Mouse (Mus musculus): ENCODE data around the gene Dcst2. TPM values are rescaled to one million over a fixed set of nuclear protein-coding genes. Genes with fewer than 3 reads are reported as not detected.

Gene Dcst2
- polyA plus RNA-seq, 1 experiment from 2014 or later, result 0.32 TPM

GRCm38 (mm10) chr3:89422556-89423205 lies 60.9 kb downstream of the Dcst2 start:
- Histone ChIP-seq H3K4me3 (ENCODE audit: low read depth, low read length) (peak overlapping the region; percentile 41), H3K9ac (replicated peaks; ENCODE audit: low read length) (peak overlapping the region; percentile 51; the same call in 1 of the 2 replicates), H3K36me3 (replicated peaks; ENCODE audit: control insufficient read depth, insufficient read depth, low read depth, low read length) (peaks cover 6% of the 10 kb centered on the region; the same call in 1 of the 2 replicates), H3K9me3 (replicated peaks; ENCODE audit: control insufficient read depth, low read length) (no peaks in the 10 kb centered on the region), H3K27me3 (ENCODE audit: control insufficient read depth, insufficient read depth, low read length) (no peaks in the 10 kb centered on the region), H3K27ac (replicated peaks; ENCODE audit: low read depth, low read length) (0 out of 2 replicates have a peak overlapping the region, but pooled peaks have one; percentile 60), H3K4me2 (ENCODE audit: low read depth, low read length) (peak overlapping the region; percentile 77), H3K4me1 (ENCODE audit: control insufficient read depth, insufficient read depth, low read length) (peaks cover 3% of the 10 kb centered on the region; the same call in 1 of the 2 replicates)
- WGBS, result 73% methylated on average over 6 of the region's 6 CpGs
- no peak for ATAC-seq (replicated peaks; ENCODE audit: insufficient number of reproducible peaks, low FRiP score, low TSS enrichment, low read depth)
- DNase-seq (ENCODE audit: low spot score), result no peak

GRCm38 (mm10) chr3:89424416-89425140 lies 62.8 kb downstream of the Dcst2 start:
- no peak for DNase-seq (ENCODE audit: low spot score)
- Histone ChIP-seq H3K27me3 (ENCODE audit: control insufficient read depth, insufficient read depth, low read length) (no peaks in the 10 kb centered on the region), H3K9me3 (replicated peaks; ENCODE audit: control insufficient read depth, low read length) (no peaks in the 10 kb centered on the region), H3K4me1 (ENCODE audit: control insufficient read depth, insufficient read depth, low read length) (peaks cover 3% of the 10 kb centered on the region; the same call in 1 of the 2 replicates), H3K36me3 (replicated peaks; ENCODE audit: control insufficient read depth, insufficient read depth, low read depth, low read length) (peaks cover 6% of the 10 kb centered on the region; the same call in 1 of the 2 replicates), H3K9ac (replicated peaks; ENCODE audit: low read length) (no peak overlapping the region; the same call in 1 of the 2 replicates), H3K27ac (replicated peaks; ENCODE audit: low read depth, low read length) (no peak overlapping the region), H3K4me3 (ENCODE audit: low read depth, low read length) (no peak overlapping the region), H3K4me2 (ENCODE audit: low read depth, low read length) (no peak overlapping the region)
- 84% methylated on average over 5 of the region's 5 CpGs for WGBS
- ATAC-seq (replicated peaks; ENCODE audit: insufficient number of reproducible peaks, low FRiP score, low TSS enrichment, low read depth), result no peak

- Histone ChIP-seq H3K9ac (replicated peaks; ENCODE audit: low read length) (no peak overlapping the region), H3K9me3 (replicated peaks; ENCODE audit: control insufficient read depth, low read length) (no peaks in the 10 kb centered on the region), H3K27me3 (ENCODE audit: control insufficient read depth, insufficient read depth, low read length) (no peaks in the 10 kb centered on the region), H3K4me2 (ENCODE audit: low read depth, low read length) (no peak overlapping the region), H3K36me3 (replicated peaks; ENCODE audit: control insufficient read depth, insufficient read depth, low read depth, low read length) (peaks cover 6% of the 10 kb centered on the region; the same call in 1 of the 2 replicates), H3K4me3 (ENCODE audit: low read depth, low read length) (no peak overlapping the region), H3K27ac (replicated peaks; ENCODE audit: low read depth, low read length) (no peak overlapping the region), H3K4me1 (ENCODE audit: control insufficient read depth, insufficient read depth, low read length) (peaks cover 3% of the 10 kb centered on the region; the same call in 1 of the 2 replicates)
- no peak for ATAC-seq (replicated peaks; ENCODE audit: insufficient number of reproducible peaks, low FRiP score, low TSS enrichment, low read depth)
- WGBS, result 87% methylated on average over 5 of the region's 5 CpGs
- DNase-seq (ENCODE audit: low spot score), result no peak
These were observed 63.4 kb downstream of the Dcst2 start for GRCm38 (mm10) chr3:89425141-89425525.

GRCm38 (mm10) chr3:89425876-89426275 lies 64.1 kb downstream of the Dcst2 start:
- H3K27ac ChIP-seq (replicated peaks; ENCODE audit: low read depth, low read length), result no peak overlapping the region
- DNase-seq (ENCODE audit: low spot score) (no peak), ATAC-seq (replicated peaks; ENCODE audit: insufficient number of reproducible peaks, low FRiP score, low TSS enrichment, low read depth) (no peak)
- no peak overlapping the region for H3K4me3 ChIP-seq (ENCODE audit: low read depth, low read length)
- 90% methylated on average over 4 of the region's 4 CpGs for WGBS
- H3K27me3 ChIP-seq (ENCODE audit: control insufficient read depth, insufficient read depth, low read length), result no peaks in the 10 kb centered on the region
- H3K9me3 ChIP-seq (replicated peaks; ENCODE audit: control insufficient read depth, low read length), result no peaks in the 10 kb centered on the region
- peaks cover 6% of the 10 kb centered on the region; the same call in 1 of the 2 replicates for H3K36me3 ChIP-seq (replicated peaks; ENCODE audit: control insufficient read depth, insufficient read depth, low read depth, low read length)
- H3K4me2 ChIP-seq (ENCODE audit: low read depth, low read length), result no peak overlapping the region
- no peak overlapping the region for H3K9ac ChIP-seq (replicated peaks; ENCODE audit: low read length)
- peaks cover 3% of the 10 kb centered on the region; the same call in 1 of the 2 replicates for H3K4me1 ChIP-seq (ENCODE audit: control insufficient read depth, insufficient read depth, low read length)

Other genes starting within 250 kb of the Dcst2 start
- gene Pklr, start 225.8 kb upstream of the Dcst2 start, polyA plus RNA-seq (2014; fragmentation: Nextera tagmentation; extraction: Ambion mirVana), result 1.5 and 2.0 TPM in 2 replicates
- 1.2 and 2.4 TPM in 2 replicates for gene Hcn3, start 201.8 kb upstream of the Dcst2 start, polyA plus RNA-seq (2014; fragmentation: Nextera tagmentation; extraction: Ambion mirVana)
- 28.2 and 28.5 TPM in 2 replicates for gene Clk2, start 197.2 kb upstream of the Dcst2 start, polyA plus RNA-seq (2014; fragmentation: Nextera tagmentation; extraction: Ambion mirVana)
- gene Scamp3, start 184.5 kb upstream of the Dcst2 start, polyA plus RNA-seq (2014; fragmentation: Nextera tagmentation; extraction: Ambion mirVana), result 80.5 and 91.1 TPM in 2 replicates
- 15.3 and 19.4 TPM in 2 replicates for gene Fam189b, start 178.8 kb upstream of the Dcst2 start, polyA plus RNA-seq (2014; fragmentation: Nextera tagmentation; extraction: Ambion mirVana)
- 34.6 TPM in 2 replicates for gene Gba, start 159.0 kb upstream of the Dcst2 start, polyA plus RNA-seq (2014; fragmentation: Nextera tagmentation; extraction: Ambion mirVana)
- gene Thbs3, start 146.8 kb upstream of the Dcst2 start, polyA plus RNA-seq (2014; fragmentation: Nextera tagmentation; extraction: Ambion mirVana), result 24.4 and 26.0 TPM in 2 replicates
- 208 and 225 TPM in 2 replicates for gene Mtx1, start 134.9 kb upstream of the Dcst2 start, polyA plus RNA-seq (2014; fragmentation: Nextera tagmentation; extraction: Ambion mirVana)
- 0.90 and 1.3 TPM in 2 replicates for gene Muc1, start 132.9 kb upstream of the Dcst2 start, polyA plus RNA-seq (2014; fragmentation: Nextera tagmentation; extraction: Ambion mirVana)
- gene Krtcap2, start 116.0 kb upstream of the Dcst2 start, polyA plus RNA-seq (2014; fragmentation: Nextera tagmentation; extraction: Ambion mirVana), result 287 and 288 TPM in 2 replicates
- 3.0 and 4.5 TPM in 2 replicates for gene Trim46, start 115.7 kb upstream of the Dcst2 start, polyA plus RNA-seq (2014; fragmentation: Nextera tagmentation; extraction: Ambion mirVana)
- 82.4 and 87.9 TPM in 2 replicates for gene Dpm3, start 102.6 kb upstream of the Dcst2 start, polyA plus RNA-seq (2014; fragmentation: Nextera tagmentation; extraction: Ambion mirVana)
- 39.8 and 45.7 TPM in 2 replicates for gene Slc50a1, start 91.4 kb upstream of the Dcst2 start, polyA plus RNA-seq (2014; fragmentation: Nextera tagmentation; extraction: Ambion mirVana)
- gene Efna1, start 80.8 kb upstream of the Dcst2 start, polyA plus RNA-seq (2014; fragmentation: Nextera tagmentation; extraction: Ambion mirVana), result 26.9 and 30.2 TPM in 2 replicates
- 6.6 and 8.3 TPM in 2 replicates for gene Efna3, start 39.0 kb upstream of the Dcst2 start, polyA plus RNA-seq (2014; fragmentation: Nextera tagmentation; extraction: Ambion mirVana)
- gene Efna4, start 23.9 kb upstream of the Dcst2 start, polyA plus RNA-seq (2014; fragmentation: Nextera tagmentation; extraction: Ambion mirVana), result 39.1 and 39.5 TPM in 2 replicates
- 17.8 and 17.9 TPM in 2 replicates for gene Adam15, start 12.0 kb upstream of the Dcst2 start, polyA plus RNA-seq (2014; fragmentation: Nextera tagmentation; extraction: Ambion mirVana)
- 0.21 TPM in 1 of 2 replicates, not detected in the other for gene Dcst1, start 3.3 kb downstream of the Dcst2 start, polyA plus RNA-seq (2014; fragmentation: Nextera tagmentation; extraction: Ambion mirVana)
- gene Zbtb7b, start 32.8 kb downstream of the Dcst2 start, polyA plus RNA-seq (2014; fragmentation: Nextera tagmentation; extraction: Ambion mirVana), result 0.49 and 1.1 TPM in 2 replicates
- 0.80 TPM in 1 of 2 replicates, not detected in the other for gene Lenep, start 40.8 kb downstream of the Dcst2 start, polyA plus RNA-seq (2014; fragmentation: Nextera tagmentation; extraction: Ambion mirVana)
- gene Flad1, start 49.9 kb downstream of the Dcst2 start, polyA plus RNA-seq (2014; fragmentation: Nextera tagmentation; extraction: Ambion mirVana), result 23.8 and 24.4 TPM in 2 replicates
- gene Cks1b, start 56.4 kb downstream of the Dcst2 start, polyA plus RNA-seq (2014; fragmentation: Nextera tagmentation; extraction: Ambion mirVana), result 648 and 668 TPM in 2 replicates
- 43.6 and 53.0 TPM in 2 replicates for gene Shc1, start 56.5 kb downstream of the Dcst2 start, polyA plus RNA-seq (2014; fragmentation: Nextera tagmentation; extraction: Ambion mirVana)
- 55.8 and 56.5 TPM in 2 replicates for gene Pygo2, start 68.2 kb downstream of the Dcst2 start, polyA plus RNA-seq (2014; fragmentation: Nextera tagmentation; extraction: Ambion mirVana)
- 9.1 and 10.8 TPM in 2 replicates for gene Pbxip1, start 74.7 kb downstream of the Dcst2 start, polyA plus RNA-seq (2014; fragmentation: Nextera tagmentation; extraction: Ambion mirVana)
- 57.3 and 58.9 TPM in 2 replicates for gene Pmvk, start 92.6 kb downstream of the Dcst2 start, polyA plus RNA-seq (2014; fragmentation: Nextera tagmentation; extraction: Ambion mirVana)
- gene Kcnn3, start 158.2 kb downstream of the Dcst2 start, polyA plus RNA-seq (2014; fragmentation: Nextera tagmentation; extraction: Ambion mirVana), result 0.91 and 1.1 TPM in 2 replicates

Measured in embryonic facial prominence, embryonic 11.5 days (tissue).